Mouse (Mus musculus) adrenal gland, postnatal 25 days (tissue): ENCODE measurements around the gene Cldn19. TPM values are rescaled to one million over a fixed set of nuclear protein-coding genes. Genes with fewer than 3 reads are reported as not detected.

Experiments
- DNase-seq: peaks from one replicate; pipeline ENCODE4 v3.0.0; 2021; ENCODE audit warnings: mixed read lengths
- long read RNA-seq: library from polyadenylated mRNA; stranded (forward); transcript quantifications from one replicate; pipeline ENCODE4 v2.0.0, GENCODE M21; 2021
- total RNA-seq: library from RNA; stranded (reverse); gene quantifications from 2 replicates; pipeline ENCODE4 v1.2.3, GENCODE M21; 2021

The Cldn19 gene
- total RNA-seq = 0.21 TPM in 1 of 2 replicates, not detected in the other
- long read RNA-seq = 0 reads

- DNase-seq = no peak
These were observed at the start of gene Cldn19 for GRCm38 (mm10) chr4:119255351-119255750. Gene Cldn19, plus strand, starts transcription at chr4:119255414.

DNA sequence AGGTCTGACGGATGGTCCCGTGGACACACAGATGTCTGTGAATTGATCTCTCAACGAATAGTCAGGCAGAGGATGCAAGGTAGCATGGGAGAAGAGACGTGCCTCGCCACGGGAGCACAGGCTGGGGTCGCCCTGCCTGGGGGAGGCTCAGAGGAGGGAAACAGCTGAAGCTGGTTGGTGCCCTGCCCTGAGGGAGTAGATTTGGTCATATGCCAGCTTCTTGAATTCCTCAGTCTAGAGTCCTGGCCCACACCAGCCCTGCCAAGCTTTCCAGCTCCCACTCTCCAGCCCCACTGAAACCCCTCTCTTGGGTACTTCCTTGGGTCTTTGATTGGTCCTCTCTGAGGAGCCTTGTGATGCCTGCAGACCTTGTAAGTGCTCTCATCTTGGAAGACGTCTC lies 38.5 kb upstream of the Cldn19 start:
- DNase-seq = no peak

- no peak for DNase-seq
These were observed 37.0 kb upstream of the Cldn19 start, which contains the start of gene Tmem269 for GRCm38 (mm10) chr4:119218169-119218568. Gene Tmem269, minus strand, starts transcription at chr4:119218217.

DNA sequence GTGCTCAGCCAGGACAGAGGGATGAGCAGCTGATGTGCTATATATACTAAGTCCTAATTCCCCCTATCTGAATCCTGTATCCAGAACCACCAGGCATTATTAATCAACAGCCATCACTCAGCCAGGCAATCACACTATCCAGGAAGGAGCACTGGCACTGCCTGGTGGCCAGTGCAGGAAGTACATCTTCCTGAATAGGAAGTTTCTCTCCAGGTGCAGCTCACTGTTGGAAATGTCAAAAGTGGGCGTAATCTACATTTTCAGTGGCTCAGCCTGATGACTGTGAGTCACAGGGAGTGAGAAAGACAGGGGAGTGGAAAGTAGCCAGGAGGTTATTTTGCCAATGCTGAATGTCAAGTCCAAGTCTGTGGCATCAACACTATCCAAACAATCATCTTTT lies 31.5 kb upstream of the Cldn19 start:
- peak; percentile 28 for DNase-seq

DNA sequence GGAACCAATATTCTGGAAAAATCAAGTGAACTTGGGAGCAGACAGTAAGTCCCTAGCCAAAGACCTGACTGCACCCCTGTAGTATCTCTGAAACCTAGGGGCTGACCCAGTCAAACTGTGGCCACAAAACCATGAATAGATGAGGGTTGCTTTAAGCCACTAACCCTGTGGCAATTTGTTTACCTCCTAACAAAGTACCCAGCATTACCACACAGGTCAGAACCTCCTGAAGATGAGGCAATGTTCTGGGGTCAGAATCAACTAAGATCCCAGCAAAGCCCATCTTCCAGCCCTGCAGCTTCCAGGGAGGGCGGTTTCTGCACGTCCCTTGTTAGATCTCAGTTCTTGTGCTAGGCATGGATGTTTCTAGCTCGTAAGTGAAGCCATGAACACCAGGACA lies 30.7 kb upstream of the Cldn19 start:
- no peak for DNase-seq

- DNase-seq = no peak
These were observed 29.5 kb upstream of the Cldn19 start for GRCm38 (mm10) chr4:119225719-119226118.

DNA sequence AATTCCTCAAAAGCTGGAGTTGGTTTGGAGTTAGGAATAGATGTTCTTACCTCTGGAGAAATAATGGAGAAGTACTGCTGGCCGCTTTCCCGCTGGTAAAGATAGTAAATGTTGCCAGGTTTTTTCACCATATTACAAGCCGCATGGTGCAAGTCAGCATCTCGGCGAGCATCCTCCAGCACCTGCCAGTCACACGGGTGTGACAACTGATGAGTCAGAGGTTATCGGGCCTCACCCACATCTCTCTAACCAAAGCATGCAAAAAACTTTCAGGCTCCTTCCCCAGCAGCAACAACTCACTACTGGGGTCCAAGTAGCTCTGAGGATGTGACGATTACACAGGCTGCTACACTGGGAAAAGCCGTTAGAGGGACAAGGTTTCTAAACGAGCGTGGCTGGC lies 28.5 kb upstream of the Cldn19 start:
- no peak for DNase-seq

DNA sequence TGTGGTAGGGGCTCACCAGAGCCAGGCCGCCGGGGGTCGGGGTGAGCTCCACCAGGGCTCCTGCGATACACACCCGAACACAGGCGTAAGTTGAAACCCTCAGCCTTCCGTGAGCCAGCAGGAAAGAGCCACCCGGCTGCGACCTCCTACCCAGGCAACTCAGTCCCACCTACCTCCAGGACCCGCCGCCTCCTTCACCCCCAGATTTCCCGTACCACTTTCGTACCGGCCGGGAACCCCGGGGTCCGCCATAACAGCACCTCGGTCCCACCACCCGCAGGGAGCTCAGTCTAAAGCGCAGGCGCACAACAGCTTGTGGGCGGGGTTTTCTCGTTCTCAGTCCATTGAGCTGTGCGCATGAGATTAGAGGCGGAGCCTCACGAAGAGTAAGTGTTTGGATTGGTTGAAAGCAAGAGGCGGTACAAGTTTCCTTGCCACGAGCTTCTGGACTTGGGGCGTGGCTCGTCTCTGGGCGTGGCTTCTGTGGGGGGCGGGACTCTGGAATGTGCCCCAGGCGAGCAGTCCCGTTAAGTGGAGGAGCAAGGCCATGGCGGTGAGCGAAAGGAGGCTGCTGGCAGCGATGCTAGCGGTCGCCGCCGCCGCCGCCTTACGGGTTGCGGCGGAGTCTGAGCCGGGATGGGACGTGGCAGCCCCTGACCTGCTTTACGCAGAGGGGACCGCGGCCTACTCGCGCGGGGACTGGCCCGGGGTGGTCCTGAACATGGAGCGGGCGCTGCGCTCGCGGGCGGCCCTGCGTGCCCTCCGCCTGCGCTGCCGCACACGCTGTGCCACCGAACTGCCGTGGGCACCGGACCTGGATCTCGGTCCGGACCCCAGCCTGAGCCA lies 22.6 kb upstream of the Cldn19 start, which contains the start of the genes AU022252 and P3h1:
Gene AU022252 (minus strand): TSS at position 303 of the 846 bp plus-strand sequence.
Gene P3h1 (plus strand): TSS at position 506 of the 846 bp plus-strand sequence.
- DNase-seq = peak; percentile 99

GRCm38 (mm10) chr4:119233256-119233901 lies 21.8 kb upstream of the Cldn19 start:
- peak; percentile 41 for DNase-seq

GRCm38 (mm10) chr4:119234348-119234747 lies 20.9 kb upstream of the Cldn19 start:
- no peak for DNase-seq

DNA sequence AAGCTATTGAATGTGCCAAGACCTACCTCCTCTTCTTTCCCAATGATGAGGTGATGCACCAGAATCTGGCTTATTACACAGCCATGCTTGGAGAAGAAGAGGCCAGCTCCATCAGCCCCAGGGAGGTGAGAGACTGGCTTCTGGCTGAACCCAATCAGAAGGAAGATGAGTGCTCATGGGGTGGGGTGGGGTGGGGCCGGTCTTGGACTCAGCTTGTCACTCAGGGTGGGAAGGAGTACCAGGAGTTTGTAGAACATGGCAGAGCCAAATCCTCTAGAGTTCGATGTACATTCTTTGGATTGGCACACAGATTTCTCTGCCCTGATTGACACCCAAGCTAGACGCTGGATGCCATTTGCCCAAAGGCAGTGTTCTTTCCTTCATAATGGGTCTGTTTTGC lies 16.6 kb upstream of the Cldn19 start:
- no peak for DNase-seq

- no peak for DNase-seq
These were observed 16.0 kb upstream of the Cldn19 start for GRCm38 (mm10) chr4:119239181-119239682.

DNA sequence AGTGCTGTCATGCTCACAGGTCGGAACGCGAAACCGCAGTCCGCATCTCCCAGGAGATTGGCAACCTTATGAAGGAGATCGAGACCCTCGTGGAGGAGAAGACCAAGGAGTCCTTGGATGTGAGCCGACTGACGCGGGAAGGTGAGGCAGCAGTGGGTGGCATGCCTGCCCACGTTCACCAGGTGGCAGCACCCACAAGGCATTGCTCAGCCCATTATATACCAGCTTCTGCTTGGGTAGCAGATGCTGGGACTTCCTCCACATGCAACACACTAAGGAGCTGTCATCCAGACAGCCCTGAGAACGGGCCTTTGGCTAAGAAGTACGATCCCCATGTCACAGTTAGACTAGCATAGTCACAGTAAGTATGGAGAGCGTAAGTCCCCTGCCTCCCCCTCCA lies 13.6 kb upstream of the Cldn19 start:
- DNase-seq = peak; percentile 26

- DNase-seq = no peak
These were observed 12.6 kb upstream of the Cldn19 start for GRCm38 (mm10) chr4:119242571-119242970.

DNA sequence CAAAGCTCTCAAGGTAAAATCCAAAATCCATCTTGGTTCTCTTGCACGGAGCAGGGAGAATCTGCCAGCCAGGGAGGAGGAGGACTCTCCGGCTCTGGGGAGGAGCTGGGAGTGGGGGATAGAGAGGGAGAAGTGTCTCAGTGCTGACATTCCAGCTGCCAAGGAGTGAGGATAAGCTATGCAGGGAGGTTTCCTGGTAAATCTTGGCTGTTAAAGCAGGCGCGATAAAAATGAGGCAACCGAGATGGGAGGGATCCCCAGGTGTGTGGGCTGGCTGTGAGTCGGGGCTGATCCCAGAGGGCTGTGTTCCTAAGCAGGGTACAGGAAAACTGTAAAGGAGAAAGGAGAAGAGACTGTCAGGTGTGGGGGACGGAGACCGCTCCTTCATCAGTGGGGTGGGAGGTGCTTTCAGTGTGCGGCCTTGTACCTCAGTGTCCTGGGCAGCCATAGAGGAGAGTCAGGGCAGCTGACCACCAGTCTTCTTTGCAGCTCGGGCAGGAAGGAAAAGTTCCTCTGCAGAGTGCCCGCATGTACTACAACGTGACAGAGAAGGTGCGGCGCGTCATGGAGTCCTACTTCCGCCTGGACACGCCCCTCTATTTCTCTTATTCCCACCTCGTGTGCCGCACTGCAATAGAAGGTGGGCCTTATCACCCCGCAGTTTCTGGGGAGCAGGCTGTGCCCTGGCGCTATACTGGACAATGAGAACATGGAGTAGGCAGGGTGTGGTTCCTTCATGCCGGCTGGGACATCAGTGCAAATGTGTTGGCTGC lies 10.6 kb upstream of the Cldn19 start:
- no peak for DNase-seq

DNA sequence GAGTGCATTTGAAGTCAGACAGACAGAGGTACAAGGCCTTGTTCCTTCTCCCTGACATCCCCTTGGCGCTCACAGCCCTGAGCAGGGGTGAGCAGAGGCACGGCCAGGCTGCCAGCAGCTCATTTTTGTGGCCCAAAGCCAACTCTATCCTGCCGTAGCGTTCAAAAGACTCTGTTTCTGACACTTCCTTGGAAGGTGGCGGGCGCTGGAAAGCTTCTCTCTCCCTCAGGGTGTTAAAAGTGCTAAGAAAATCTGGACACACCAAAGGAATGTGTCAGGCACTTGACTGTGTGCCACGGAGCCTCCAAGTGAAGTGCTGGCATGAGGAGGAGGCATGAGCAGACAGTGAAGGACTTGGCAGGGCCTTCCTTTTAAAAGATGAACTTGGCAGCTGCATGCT lies 9.7 kb upstream of the Cldn19 start:
- peak; percentile 33 for DNase-seq

- DNase-seq = no peak
These were observed 9.3 kb upstream of the Cldn19 start for GRCm38 (mm10) chr4:119245961-119246360.

DNA sequence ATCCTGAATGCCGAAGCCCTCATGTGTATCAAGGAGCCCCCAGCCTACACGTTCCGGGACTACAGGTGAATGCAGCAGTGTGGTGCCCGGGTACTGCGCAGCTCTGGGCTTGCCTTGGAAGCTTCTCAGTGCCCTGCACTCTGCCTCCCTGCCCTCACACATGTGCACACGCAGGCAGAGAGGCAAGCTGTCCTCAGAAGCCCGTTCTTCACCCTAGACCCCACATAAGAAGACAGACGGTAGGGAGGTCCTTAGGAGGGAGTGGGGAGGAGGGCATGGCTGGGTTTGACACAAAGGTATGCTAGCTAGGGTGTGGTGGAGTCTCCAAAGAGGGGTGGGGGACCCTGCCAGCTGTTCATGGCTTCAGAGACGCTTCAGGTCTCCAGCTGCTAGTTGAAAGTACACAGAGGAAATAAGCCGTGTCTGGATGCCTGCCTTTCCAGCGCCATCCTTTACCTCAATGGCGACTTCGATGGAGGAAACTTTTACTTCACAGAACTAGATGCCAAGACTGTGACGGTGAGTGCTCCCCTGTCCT lies 8.5 kb upstream of the Cldn19 start:
- no peak for DNase-seq

DNA sequence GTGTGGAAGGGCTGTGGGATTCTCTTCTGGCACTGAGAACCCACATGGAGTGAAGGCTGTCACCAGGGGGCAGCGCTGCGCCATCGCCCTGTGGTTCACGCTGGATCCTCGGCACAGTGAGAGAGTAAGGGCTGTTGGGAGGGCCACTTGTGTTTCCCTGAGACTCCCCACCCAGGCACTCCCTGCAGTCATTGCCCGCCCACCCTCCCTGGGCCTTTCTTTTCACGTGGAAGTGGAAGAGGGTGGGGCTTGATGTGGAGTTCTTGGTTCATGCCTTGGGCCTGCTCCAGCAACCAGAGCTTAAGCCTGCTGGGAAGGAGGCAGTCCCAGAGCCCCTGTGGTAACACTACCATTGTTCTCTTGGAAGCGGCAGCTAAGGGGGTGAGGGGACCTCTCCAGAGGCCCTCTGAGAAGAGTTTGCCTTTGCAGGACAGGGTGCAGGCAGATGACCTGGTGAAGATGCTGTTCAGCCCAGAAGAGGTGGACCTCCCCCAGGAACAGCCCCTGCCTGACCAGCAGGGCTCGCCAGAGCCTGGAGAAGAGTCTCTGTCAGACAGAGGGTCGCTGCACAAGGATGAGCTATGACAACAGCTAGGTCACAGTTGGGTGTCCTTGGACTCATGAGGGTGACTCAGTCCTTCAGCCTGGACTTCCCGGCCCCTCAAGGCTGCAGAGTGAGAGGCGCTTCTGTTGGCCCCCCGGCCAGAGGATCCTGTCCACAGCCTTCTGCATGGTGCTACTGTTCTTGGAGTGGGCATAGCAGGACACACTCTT lies 7.6 kb upstream of the Cldn19 start:
- DNase-seq = peak; percentile 86

DNA sequence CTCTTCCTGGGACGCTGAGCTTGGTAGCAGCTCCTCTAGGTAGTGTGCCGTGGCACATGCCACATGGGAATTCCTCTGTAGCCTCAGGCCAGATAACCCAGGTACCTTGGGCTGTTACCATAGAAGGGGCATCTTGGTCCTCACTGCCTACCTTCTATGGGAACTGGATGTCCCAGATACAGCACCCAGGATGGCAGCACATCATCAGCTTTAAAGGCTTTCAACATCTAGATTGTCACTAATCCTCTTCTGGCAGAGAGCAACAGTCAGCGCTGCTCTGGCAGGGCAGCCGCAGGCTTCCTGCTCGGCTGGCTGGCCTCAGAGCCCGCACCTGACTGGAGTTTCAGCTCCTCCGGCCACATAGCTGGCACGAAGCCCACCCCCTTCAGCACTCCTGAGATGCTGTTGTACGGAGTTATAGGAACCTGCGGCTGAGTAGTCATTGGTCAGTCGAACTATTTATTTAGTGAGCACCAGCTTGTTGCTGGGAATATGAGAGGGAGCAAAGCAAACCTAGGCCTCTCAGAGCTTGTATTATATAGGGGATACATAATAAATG lies 6.7 kb upstream of the Cldn19 start:
- DNase-seq = no peak
